Mouse (Mus musculus) limb, embryonic 14.5 days (tissue): ENCODE results near the gene Nudt9. TPM values are rescaled to one million over a fixed set of nuclear protein-coding genes. Genes with fewer than 3 reads are reported as not detected.

Source experiments
- ATAC-seq: fragments of 200-750 bp; cut with Nextera tagmentation; 2 replicates; pipeline ENCODE4 v1.8.0; 2017; ENCODE audit warnings: low read depth, moderate number of reproducible peaks, moderate TSS enrichment; ENCODE audit not compliant: low FRiP score
- DNase-seq: peaks from one replicate; pipeline ENCODE4 v3.0.0-alpha.2; 2015; ENCODE audit warnings: low spot score
- H3K27ac ChIP-seq: fragments of 300-500 bp; sonication (generic); replicated peaks from 2 replicates; pipeline ENCODE4 v1.5.1; 2014; ENCODE audit warnings: low read depth, mild to moderate bottlenecking, low read length, moderate library complexity, mixed read lengths
- H3K27me3 ChIP-seq: fragments of 300-500 bp; sonication (generic); 2 replicates; pipeline ENCODE4 v1.6.1; 2014; ENCODE audit warnings: low read length, mixed read lengths; ENCODE audit not compliant: control insufficient read depth, insufficient read depth
- H3K36me3 ChIP-seq: fragments of 300-500 bp; sonication (generic); 2 replicates; pipeline ENCODE4 v1.6.1; 2014; ENCODE audit warnings: mild to moderate bottlenecking, low read length, moderate library complexity, mixed read lengths; ENCODE audit not compliant: control insufficient read depth, insufficient read depth
- H3K4me1 ChIP-seq: fragments of 300-500 bp; sonication (generic); 2 replicates; pipeline ENCODE4 v1.6.1; 2014; ENCODE audit warnings: antibody characterized with exemption, low read length, mixed read lengths; ENCODE audit not compliant: control insufficient read depth, insufficient read depth
- H3K4me2 ChIP-seq: fragments of 300-500 bp; sonication (generic); replicated peaks from 2 replicates; pipeline ENCODE4 v1.6.1; 2014; ENCODE audit warnings: low read depth, mild to moderate bottlenecking, low read length, moderate library complexity; ENCODE audit not compliant: severe bottlenecking
- H3K4me3 ChIP-seq: fragments of 300-500 bp; sonication (generic); replicated peaks from 2 replicates; pipeline ENCODE4 v1.5.1; 2014; ENCODE audit warnings: low read length
- H3K9ac ChIP-seq: fragments of 300-500 bp; sonication (generic); 2 replicates; pipeline ENCODE4 v1.6.1; 2014; ENCODE audit warnings: mild to moderate bottlenecking, low read depth, low read length, moderate library complexity; ENCODE audit not compliant: severe bottlenecking
- H3K9me3 ChIP-seq: fragments of 300-500 bp; sonication (generic); 2 replicates; pipeline ENCODE4 v1.6.1; 2016; ENCODE audit warnings: low read length; ENCODE audit not compliant: control insufficient read depth
- POLR2A ChIP-seq: fragments of 200-500 bp; IDR thresholded peaks from 2 replicates; pipeline ENCODE4 v1.8.0; 2012; ENCODE audit warnings: inconsistent platforms, mild to moderate bottlenecking, moderate library complexity, borderline replicate concordance; ENCODE audit not compliant: insufficient read depth, insufficient read length; ENCODE audit errors: extremely low read depth
- WGBS: fragments of 180-500 bp; shearing (Covaris S2); extraction: QIAGEN DNeasy Blood & Tissue Kit; methylation state at CpG from one replicate; pipeline ENCODE4 v1.1.7; 2014; 5-methylcytosine and 5-hydroxymethylcytosine counted together
- polyA plus RNA-seq, 2 experiments: library from polyadenylated mRNA; depleted of rRNA in 1 of 2; stranded (reverse) in 1 of 2; unstranded in 1 of 2; fragments of >200 nt; fragmentation: Nextera tagmentation in 1 of 2; extraction: Ambion mirVana in 1 of 2; gene quantifications; 2 replicates each; pipeline versions ENCODE4 v1.2.1 to v1.2.3; 2012 to 2014

Gene Nudt9
- polyA plus RNA-seq, 2 experiments = 48.0 to 58.6 TPM

DNA sequence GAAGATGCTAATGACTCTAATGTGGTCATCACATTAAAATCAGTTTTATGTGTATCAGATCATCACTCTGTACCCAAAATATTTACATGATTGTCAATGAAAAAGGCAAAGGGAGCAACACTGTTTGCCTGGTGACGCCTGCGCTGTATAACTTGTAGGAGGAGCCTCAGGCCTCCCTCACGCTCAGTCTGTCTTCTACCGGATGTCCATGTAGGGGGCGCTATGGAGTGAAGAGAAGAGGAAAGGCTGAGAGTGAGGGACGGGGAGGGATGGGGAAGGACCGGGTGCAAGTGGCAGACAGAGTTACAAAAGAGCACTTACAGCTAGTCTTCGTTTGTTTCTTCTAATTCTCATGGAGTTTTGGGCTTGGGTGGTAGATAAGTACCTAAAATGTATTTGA lies 6.8 kb downstream of the Nudt9 start:
- WGBS = 66% methylated on average over 8 of the region's 8 CpGs
- TF ChIP-seq POLR2A = no peak
- Histone ChIP-seq H3K27ac (no peak overlapping the region), H3K4me3 (no peak overlapping the region), H3K9me3 (no peaks in the 10 kb centered on the region), H3K9ac (no peak overlapping the region), H3K4me2 (no peak overlapping the region), H3K36me3 (peaks cover 22% of the 10 kb centered on the region), H3K4me1 (peaks cover 5% of the 10 kb centered on the region; the same call in 1 of the 2 replicates), H3K27me3 (no peaks in the 10 kb centered on the region)
- ATAC-seq (no peak), DNase-seq (no peak)

GRCm38 (mm10) chr5:104054938-104055337 lies 8.8 kb downstream of the Nudt9 start:
- no peaks in the 10 kb centered on the region for H3K4me1 ChIP-seq
- DNase-seq = no peak
- H3K9me3 ChIP-seq = no peaks in the 10 kb centered on the region
- no peak for TF ChIP-seq POLR2A
- no peak for ATAC-seq
- WGBS = 89% methylated on average over 4 of the region's 4 CpGs
- peaks cover 40% of the 10 kb centered on the region for H3K36me3 ChIP-seq
- H3K4me2 ChIP-seq = no peak overlapping the region
- no peak overlapping the region for H3K4me3 ChIP-seq
- H3K9ac ChIP-seq = no peak overlapping the region
- H3K27me3 ChIP-seq = no peaks in the 10 kb centered on the region
- H3K27ac ChIP-seq = no peak overlapping the region

- 88% methylated on average over 4 of the region's 4 CpGs for WGBS
- Histone ChIP-seq H3K4me3 (no peak overlapping the region), H3K9me3 (no peaks in the 10 kb centered on the region), H3K4me1 (no peaks in the 10 kb centered on the region), H3K27me3 (no peaks in the 10 kb centered on the region), H3K36me3 (peaks cover 43% of the 10 kb centered on the region), H3K4me2 (no peak overlapping the region), H3K27ac (no peak overlapping the region), H3K9ac (no peak overlapping the region)
- DNase-seq = no peak
- no peak for TF ChIP-seq POLR2A
- no peak for ATAC-seq
These were observed 9.7 kb downstream of the Nudt9 start for GRCm38 (mm10) chr5:104055816-104056215.

GRCm38 (mm10) chr5:104056295-104056694 lies 10.2 kb downstream of the Nudt9 start:
- DNase-seq = no peak
- 89% methylated on average over 7 of the region's 7 CpGs for WGBS
- no peak overlapping the region for H3K27ac ChIP-seq
- peaks cover 43% of the 10 kb centered on the region for H3K36me3 ChIP-seq
- no peak overlapping the region for H3K4me3 ChIP-seq
- H3K27me3 ChIP-seq = no peaks in the 10 kb centered on the region
- H3K9ac ChIP-seq = no peak overlapping the region
- H3K9me3 ChIP-seq = no peaks in the 10 kb centered on the region
- no peaks in the 10 kb centered on the region for H3K4me1 ChIP-seq
- TF ChIP-seq POLR2A = no peak
- H3K4me2 ChIP-seq = no peak overlapping the region
- no peak for ATAC-seq

- Histone ChIP-seq H3K4me2 (no peak overlapping the region), H3K9ac (no peak overlapping the region), H3K4me3 (no peak overlapping the region), H3K27ac (no peak overlapping the region), H3K36me3 (peaks cover 50% of the 10 kb centered on the region), H3K4me1 (no peaks in the 10 kb centered on the region), H3K27me3 (no peaks in the 10 kb centered on the region), H3K9me3 (no peaks in the 10 kb centered on the region)
- TF ChIP-seq POLR2A = no peak
- 67% methylated on average over 15 of the region's 15 CpGs for WGBS
- DNase-seq (no peak), ATAC-seq (no peak)
These were observed 11.9 kb downstream of the Nudt9 start for GRCm38 (mm10) chr5:104058021-104058420.

- DNase-seq (no peak), ATAC-seq (no peak)
- Histone ChIP-seq H3K27me3 (no peaks in the 10 kb centered on the region), H3K36me3 (peaks cover 52% of the 10 kb centered on the region), H3K4me2 (no peak overlapping the region), H3K27ac (no peak overlapping the region), H3K9ac (no peak overlapping the region), H3K4me1 (no peaks in the 10 kb centered on the region), H3K4me3 (no peak overlapping the region), H3K9me3 (no peaks in the 10 kb centered on the region)
- WGBS = 74% methylated on average over 9 of the region's 9 CpGs
- no peak for TF ChIP-seq POLR2A
These were observed 13.5 kb downstream of the Nudt9 start for GRCm38 (mm10) chr5:104059628-104060027.
